Mouse (Mus musculus): ENCODE results near the gene Cd101. TPM values are rescaled to one million over a fixed set of nuclear protein-coding genes. Genes with fewer than 3 reads are reported as not detected.

Cd101 gene
- polyA plus RNA-seq, 1 experiment from 2014 or later, result not detected

DNA sequence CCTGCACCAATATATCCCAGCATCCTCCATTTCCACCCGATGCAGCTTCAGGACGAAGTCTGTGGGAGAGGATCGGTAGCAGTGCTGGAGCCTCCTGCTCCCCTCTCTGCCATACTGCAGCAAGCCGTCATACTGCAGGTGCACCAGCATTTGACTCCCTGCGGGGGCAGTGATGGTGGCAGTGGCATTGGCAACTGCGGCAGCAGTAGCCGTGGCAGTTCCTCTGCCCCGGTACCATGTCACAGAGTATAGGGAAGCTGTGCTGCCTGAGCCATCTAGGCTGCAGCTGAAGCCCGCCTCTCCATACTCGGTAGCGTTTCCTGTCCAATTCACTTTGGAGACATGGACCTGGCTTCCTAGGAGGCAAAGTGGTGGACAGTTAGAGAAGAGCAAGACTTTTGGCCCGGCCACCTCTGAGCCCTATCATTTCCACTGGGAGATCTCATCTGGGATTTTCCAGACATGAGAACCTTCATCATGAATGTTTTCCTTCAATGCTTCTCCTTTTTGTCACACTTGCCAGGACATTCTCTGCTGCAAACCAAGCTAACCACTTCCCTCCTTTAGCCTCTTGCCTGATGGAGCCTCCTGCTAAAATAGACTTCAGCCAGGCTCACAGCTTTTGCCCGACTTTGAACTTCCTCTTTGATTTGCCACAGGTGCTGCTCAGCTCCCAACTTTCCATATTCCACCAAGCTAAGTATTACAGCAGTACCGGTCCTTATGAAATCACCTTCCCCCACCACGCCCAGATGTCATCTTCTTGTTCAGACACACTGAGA lies 25.6 kb downstream of the Cd101 start:
- Histone ChIP-seq H3K4me2 (ENCODE audit: low read length) (no peak overlapping the region), H3K36me3 (ENCODE audit: control insufficient read depth, insufficient read depth, low read length) (no peaks in the 10 kb centered on the region), H3K4me3 (ENCODE audit: low read depth, low read length) (no peak overlapping the region), H3K27me3 (ENCODE audit: control insufficient read depth, insufficient read depth, low read depth, low read length) (no peaks in the 10 kb centered on the region), H3K27ac (ENCODE audit: low read length) (no peak overlapping the region), H3K9ac (ENCODE audit: low read depth, low read length) (no peak overlapping the region), H3K4me1 (ENCODE audit: control insufficient read depth, insufficient read depth, low read length) (no peaks in the 10 kb centered on the region), H3K9me3 (replicated peaks; ENCODE audit: control insufficient read depth, low read length, poor library complexity, severe bottlenecking) (no peaks in the 10 kb centered on the region)
- ATAC-seq, result no peak
- WGBS, result 90% methylated on average over 15 of the region's 15 CpGs

DNA sequence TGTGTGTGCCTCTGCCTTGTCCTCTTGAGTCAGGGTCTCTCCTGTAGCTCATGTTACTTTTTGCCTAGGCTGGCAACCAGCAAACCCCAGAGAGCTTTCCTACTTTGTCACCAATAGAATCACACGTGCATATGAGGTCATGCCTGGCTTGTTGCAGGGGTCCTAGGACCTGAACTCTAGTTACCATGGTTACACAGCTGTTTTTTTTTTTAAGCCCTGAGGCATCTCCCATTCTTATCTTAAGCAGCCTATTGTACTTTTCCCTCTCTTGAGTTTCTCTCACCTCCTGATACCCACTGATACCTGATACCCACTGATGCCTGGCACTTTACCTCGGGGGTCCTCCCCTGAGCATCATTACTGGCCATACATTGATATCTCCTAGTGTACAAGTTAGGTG lies 29.6 kb downstream of the Cd101 start:
- Histone ChIP-seq H3K27me3 (ENCODE audit: control insufficient read depth, insufficient read depth, low read depth, low read length) (no peaks in the 10 kb centered on the region), H3K9me3 (replicated peaks; ENCODE audit: control insufficient read depth, low read length, poor library complexity, severe bottlenecking) (no peaks in the 10 kb centered on the region), H3K27ac (ENCODE audit: low read length) (no peak overlapping the region), H3K4me3 (ENCODE audit: low read depth, low read length) (no peak overlapping the region), H3K4me2 (ENCODE audit: low read length) (no peak overlapping the region), H3K9ac (ENCODE audit: low read depth, low read length) (no peak overlapping the region), H3K4me1 (ENCODE audit: control insufficient read depth, insufficient read depth, low read length) (no peaks in the 10 kb centered on the region), H3K36me3 (ENCODE audit: control insufficient read depth, insufficient read depth, low read length) (no peaks in the 10 kb centered on the region)
- ATAC-seq, result no peak
- 24% methylated on average over 2 of the region's 2 CpGs for WGBS

DNA sequence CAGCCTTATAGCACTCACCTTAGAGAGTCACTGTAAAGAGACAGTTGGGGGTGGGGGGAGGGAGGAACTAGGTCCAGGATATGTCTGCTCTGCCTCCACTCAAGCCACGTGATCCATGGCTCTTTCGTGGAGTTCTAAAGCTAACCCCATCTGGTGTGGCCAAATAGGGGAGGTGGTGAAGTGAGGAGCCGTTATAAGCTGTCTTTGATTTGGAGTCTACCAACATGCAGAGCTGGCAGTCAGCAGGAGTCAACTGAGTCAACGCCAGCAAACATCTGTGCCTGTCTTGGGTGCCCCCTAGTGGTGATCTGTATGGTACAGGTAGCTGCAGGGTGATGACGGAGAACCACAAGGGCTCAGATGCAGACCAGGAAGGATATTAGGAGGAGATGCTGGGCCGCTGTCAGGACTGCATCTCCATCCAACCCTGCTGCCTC lies 30.4 kb downstream of the Cd101 start:
- H3K4me3 ChIP-seq (ENCODE audit: low read depth, low read length), result no peak overlapping the region
- WGBS, result 11% methylated on average over 6 of the region's 6 CpGs
- peak; percentile 30; the same call in 1 of the 2 replicates for ATAC-seq

DNA sequence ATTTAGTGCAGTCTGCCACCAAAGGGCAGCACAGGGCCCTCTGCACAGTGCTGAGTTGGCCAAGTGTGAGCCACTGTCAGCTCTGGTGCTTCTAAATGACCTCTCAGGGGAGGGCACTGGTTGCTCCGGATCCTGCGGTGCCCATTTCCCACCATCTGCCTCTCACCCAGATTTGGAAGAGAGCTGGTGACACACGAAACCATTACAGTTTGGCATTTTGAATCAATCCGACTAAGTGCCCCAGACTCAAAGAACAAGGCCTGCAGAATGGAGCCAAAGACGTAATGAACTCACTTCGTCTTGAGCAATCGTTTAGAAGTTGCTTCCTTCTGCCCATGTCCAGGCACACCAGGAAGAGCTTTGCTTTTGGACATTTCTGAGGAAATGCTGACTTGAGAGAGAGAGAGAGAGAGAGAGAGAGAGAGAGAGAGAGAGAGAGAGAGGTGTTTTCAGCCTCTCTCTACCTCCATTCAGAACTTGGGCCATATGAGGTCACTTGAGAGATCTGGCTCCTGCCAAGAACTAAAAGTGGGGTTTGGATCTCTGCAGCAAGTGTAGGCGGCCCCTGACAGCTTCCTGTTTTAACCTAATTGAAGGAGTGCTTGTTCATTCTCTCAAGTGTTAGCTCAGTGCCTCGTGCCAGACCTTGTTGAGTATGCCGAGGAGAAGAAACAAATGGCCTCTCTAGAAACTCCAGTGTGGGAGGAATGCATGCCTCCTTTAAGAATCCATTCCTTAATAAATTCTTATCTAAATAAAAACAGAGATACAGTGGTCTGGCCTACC lies 31.4 kb downstream of the Cd101 start:
- H3K4me2 ChIP-seq (ENCODE audit: low read length), result no peak overlapping the region
- no peak overlapping the region for H3K4me3 ChIP-seq (ENCODE audit: low read depth, low read length)
- no peak for ATAC-seq
- WGBS, result 81% methylated on average over 10 of the region's 10 CpGs
- H3K9ac ChIP-seq (ENCODE audit: low read depth, low read length), result no peak overlapping the region
- H3K4me1 ChIP-seq (ENCODE audit: control insufficient read depth, insufficient read depth, low read length), result peaks cover 9% of the 10 kb centered on the region
- no peaks in the 10 kb centered on the region for H3K9me3 ChIP-seq (replicated peaks; ENCODE audit: control insufficient read depth, low read length, poor library complexity, severe bottlenecking)
- no peak overlapping the region for H3K27ac ChIP-seq (ENCODE audit: low read length)
- H3K27me3 ChIP-seq (ENCODE audit: control insufficient read depth, insufficient read depth, low read depth, low read length), result no peaks in the 10 kb centered on the region
- H3K36me3 ChIP-seq (ENCODE audit: control insufficient read depth, insufficient read depth, low read length), result no peaks in the 10 kb centered on the region

More for the DNA sequence above, 30.4 kb downstream of the Cd101 start:
- no peaks in the 10 kb centered on the region for H3K27me3 ChIP-seq (ENCODE audit: control insufficient read depth, insufficient read depth, low read depth, low read length)
- no peaks in the 10 kb centered on the region for H3K36me3 ChIP-seq (ENCODE audit: control insufficient read depth, insufficient read depth, low read length)
- peaks cover 5% of the 10 kb centered on the region for H3K4me1 ChIP-seq (ENCODE audit: control insufficient read depth, insufficient read depth, low read length)
- no peak overlapping the region for H3K27ac ChIP-seq (ENCODE audit: low read length)
- H3K4me2 ChIP-seq (ENCODE audit: low read length), result no peak overlapping the region
- no peak overlapping the region for H3K9ac ChIP-seq (ENCODE audit: low read depth, low read length)
- H3K9me3 ChIP-seq (replicated peaks; ENCODE audit: control insufficient read depth, low read length, poor library complexity, severe bottlenecking), result no peaks in the 10 kb centered on the region

DNA sequence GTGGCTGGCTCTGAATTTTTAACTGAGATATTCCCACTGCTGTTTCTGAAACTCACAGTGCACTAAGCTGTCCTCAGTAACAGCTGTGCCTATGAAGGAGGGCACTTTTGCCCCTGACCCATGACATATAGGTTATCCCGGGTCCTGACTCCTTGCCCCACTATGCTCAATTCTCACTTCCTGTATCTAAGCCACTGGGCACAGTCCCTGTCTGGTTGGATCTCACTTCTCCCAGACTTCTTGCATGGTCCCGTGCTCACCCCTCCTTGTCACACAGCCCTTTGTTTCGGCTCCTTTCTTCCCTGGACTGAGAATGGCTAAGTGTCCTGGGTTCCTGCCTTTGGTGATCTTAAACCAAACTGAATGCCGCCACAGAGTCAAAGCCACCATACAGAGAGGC lies 35.1 kb downstream of the Cd101 start:
- Histone ChIP-seq H3K4me2 (ENCODE audit: low read length) (no peak overlapping the region), H3K4me3 (ENCODE audit: low read depth, low read length) (no peak overlapping the region), H3K27me3 (ENCODE audit: control insufficient read depth, insufficient read depth, low read depth, low read length) (no peaks in the 10 kb centered on the region), H3K36me3 (ENCODE audit: control insufficient read depth, insufficient read depth, low read length) (no peaks in the 10 kb centered on the region), H3K9ac (ENCODE audit: low read depth, low read length) (no peak overlapping the region), H3K27ac (ENCODE audit: low read length) (peak overlapping the region; percentile 48), H3K9me3 (replicated peaks; ENCODE audit: control insufficient read depth, low read length, poor library complexity, severe bottlenecking) (no peaks in the 10 kb centered on the region), H3K4me1 (ENCODE audit: control insufficient read depth, insufficient read depth, low read length) (peaks cover 12% of the 10 kb centered on the region)
- no peak for ATAC-seq
- WGBS, result 57% methylated on average over 4 of the region's 4 CpGs

DNA sequence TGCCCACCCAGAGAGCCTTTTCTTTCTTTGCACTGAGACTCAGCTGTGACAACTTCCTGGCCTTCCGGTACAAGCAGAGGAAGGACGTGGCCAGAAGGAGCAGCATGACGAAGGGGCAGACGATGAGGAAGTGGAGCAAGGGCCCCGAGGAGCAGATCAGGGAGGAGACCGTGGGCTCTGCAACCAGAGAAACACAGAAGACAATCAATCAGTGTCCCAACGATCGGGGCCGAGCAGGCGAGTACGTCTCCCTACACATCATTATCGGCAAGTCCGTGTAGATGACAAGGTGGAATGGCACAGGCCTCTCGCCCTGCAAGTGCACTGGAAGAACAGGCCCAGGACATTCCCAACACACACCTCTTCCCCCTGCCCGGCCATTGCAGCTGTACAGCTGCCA lies 35.6 kb downstream of the Cd101 start:
- Histone ChIP-seq H3K4me1 (ENCODE audit: control insufficient read depth, insufficient read depth, low read length) (peaks cover 13% of the 10 kb centered on the region), H3K9me3 (replicated peaks; ENCODE audit: control insufficient read depth, low read length, poor library complexity, severe bottlenecking) (no peaks in the 10 kb centered on the region), H3K36me3 (ENCODE audit: control insufficient read depth, insufficient read depth, low read length) (no peaks in the 10 kb centered on the region), H3K27me3 (ENCODE audit: control insufficient read depth, insufficient read depth, low read depth, low read length) (no peaks in the 10 kb centered on the region), H3K9ac (ENCODE audit: low read depth, low read length) (no peak overlapping the region), H3K4me2 (ENCODE audit: low read length) (no peak overlapping the region), H3K27ac (ENCODE audit: low read length) (peak overlapping the region; percentile 58), H3K4me3 (ENCODE audit: low read depth, low read length) (no peak overlapping the region)
- no peak for ATAC-seq
- 72% methylated on average over 15 of the region's 15 CpGs for WGBS

DNA sequence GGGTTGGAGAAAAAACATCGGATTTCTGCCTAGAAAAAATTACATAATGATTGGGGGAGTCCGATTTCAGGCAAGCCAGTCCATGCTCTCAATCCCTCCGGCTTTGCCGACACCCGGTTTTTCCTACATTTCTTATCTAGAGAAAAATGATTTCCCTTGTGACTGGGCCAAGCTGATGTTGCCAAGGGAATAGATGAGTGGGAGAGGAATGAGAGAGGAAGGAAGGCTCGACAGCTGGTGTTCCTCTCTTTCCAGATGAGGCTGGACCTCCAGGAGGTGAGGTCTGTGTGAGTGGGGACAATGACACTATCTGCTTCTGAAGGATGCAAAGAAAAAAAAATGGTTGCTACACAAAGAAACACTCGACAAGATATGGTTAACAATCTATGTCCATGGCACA lies 36.2 kb downstream of the Cd101 start:
- peaks cover 13% of the 10 kb centered on the region for H3K4me1 ChIP-seq (ENCODE audit: control insufficient read depth, insufficient read depth, low read length)
- H3K9me3 ChIP-seq (replicated peaks; ENCODE audit: control insufficient read depth, low read length, poor library complexity, severe bottlenecking), result no peaks in the 10 kb centered on the region
- no peak for ATAC-seq
- no peaks in the 10 kb centered on the region for H3K27me3 ChIP-seq (ENCODE audit: control insufficient read depth, insufficient read depth, low read depth, low read length)
- no peak overlapping the region for H3K4me2 ChIP-seq (ENCODE audit: low read length)
- H3K27ac ChIP-seq (ENCODE audit: low read length), result no peak overlapping the region
- H3K36me3 ChIP-seq (ENCODE audit: control insufficient read depth, insufficient read depth, low read length), result no peaks in the 10 kb centered on the region
- H3K4me3 ChIP-seq (ENCODE audit: low read depth, low read length), result no peak overlapping the region
- 78% methylated on average over 7 of the region's 7 CpGs for WGBS
- H3K9ac ChIP-seq (ENCODE audit: low read depth, low read length), result no peak overlapping the region

DNA sequence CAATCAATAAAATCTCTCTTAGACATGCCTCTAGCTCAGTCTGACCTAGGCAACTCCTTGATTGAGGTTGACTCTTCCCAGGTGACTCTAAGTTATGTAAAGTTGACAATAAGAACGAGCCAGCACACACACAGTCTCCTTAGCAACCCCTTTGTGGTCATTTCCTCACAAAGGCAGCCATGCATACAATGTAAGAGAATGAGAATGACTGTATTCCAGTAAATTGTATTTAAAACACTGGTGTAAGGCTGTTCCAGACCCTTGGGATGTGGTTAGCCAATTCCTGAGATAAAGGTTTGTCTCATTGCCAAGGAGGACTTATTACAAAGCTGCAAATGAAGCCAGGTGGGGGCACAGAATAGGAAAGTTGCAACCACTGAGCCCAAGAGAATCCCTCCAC lies 39.1 kb downstream of the Cd101 start:
- Histone ChIP-seq H3K27ac (ENCODE audit: low read length) (no peak overlapping the region), H3K4me2 (ENCODE audit: low read length) (no peak overlapping the region), H3K9ac (ENCODE audit: low read depth, low read length) (no peak overlapping the region), H3K36me3 (ENCODE audit: control insufficient read depth, insufficient read depth, low read length) (no peaks in the 10 kb centered on the region), H3K4me3 (ENCODE audit: low read depth, low read length) (no peak overlapping the region), H3K27me3 (ENCODE audit: control insufficient read depth, insufficient read depth, low read depth, low read length) (no peaks in the 10 kb centered on the region), H3K9me3 (replicated peaks; ENCODE audit: control insufficient read depth, low read length, poor library complexity, severe bottlenecking) (no peaks in the 10 kb centered on the region), H3K4me1 (ENCODE audit: control insufficient read depth, insufficient read depth, low read length) (peaks cover 13% of the 10 kb centered on the region)
- ATAC-seq, result no peak
- 38% methylated on average over 1 of the region's 1 CpGs for WGBS

DNA sequence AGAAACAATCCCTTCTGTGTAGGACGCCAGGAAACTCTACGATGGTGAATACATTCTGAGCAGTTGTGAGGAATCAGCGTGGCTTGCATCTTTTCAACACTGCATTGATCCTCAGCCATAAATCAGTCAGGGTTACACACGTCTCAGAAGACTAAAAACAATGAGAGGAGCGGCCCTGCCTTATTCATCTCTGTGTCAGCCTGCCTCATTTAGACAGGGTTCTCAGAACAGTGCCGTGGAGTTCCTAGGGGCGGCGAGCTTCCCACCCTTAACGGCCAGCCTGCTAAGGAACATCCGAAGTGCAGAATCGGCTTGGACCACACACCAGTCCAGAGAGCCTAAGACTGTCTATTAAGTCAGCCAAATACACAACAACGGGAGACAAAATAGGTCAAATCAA lies 39.9 kb downstream of the Cd101 start:
- H3K9ac ChIP-seq (ENCODE audit: low read depth, low read length), result no peak overlapping the region
- no peaks in the 10 kb centered on the region for H3K9me3 ChIP-seq (replicated peaks; ENCODE audit: control insufficient read depth, low read length, poor library complexity, severe bottlenecking)
- no peak overlapping the region for H3K4me2 ChIP-seq (ENCODE audit: low read length)
- H3K4me3 ChIP-seq (ENCODE audit: low read depth, low read length), result no peak overlapping the region
- WGBS, result 37% methylated on average over 12 of the region's 12 CpGs
- no peak for ATAC-seq
- no peaks in the 10 kb centered on the region for H3K27me3 ChIP-seq (ENCODE audit: control insufficient read depth, insufficient read depth, low read depth, low read length)
- H3K36me3 ChIP-seq (ENCODE audit: control insufficient read depth, insufficient read depth, low read length), result no peaks in the 10 kb centered on the region
- H3K4me1 ChIP-seq (ENCODE audit: control insufficient read depth, insufficient read depth, low read length), result peaks cover 11% of the 10 kb centered on the region
- no peak overlapping the region for H3K27ac ChIP-seq (ENCODE audit: low read length)
